Mouse (Mus musculus): ENCODE results near the gene Ninl. TPM values are rescaled to one million over a fixed set of nuclear protein-coding genes. Genes with fewer than 3 reads are reported as not detected.

Ninl gene
- polyA plus RNA-seq, 1 experiment from 2014 or later, result 20.9 TPM

Other genes starting within 250 kb of the Ninl start
- gene Abhd12, start 134.6 kb downstream of the Ninl start, polyA plus RNA-seq (2016; fragmentation: Nextera tagmentation; extraction: Ambion mirVana), result 47.0 and 53.0 TPM in 2 replicates
- gene Gins1, start 134.0 kb downstream of the Ninl start, polyA plus RNA-seq (2016; fragmentation: Nextera tagmentation; extraction: Ambion mirVana), result 78.8 and 81.0 TPM in 2 replicates
- gene Nanp, start within 50 bp of the Ninl start, polyA plus RNA-seq (2016; fragmentation: Nextera tagmentation; extraction: Ambion mirVana), result 54.3 and 58.4 TPM in 2 replicates
- gene Gm14151, start 53.0 kb upstream of the Ninl start, polyA plus RNA-seq (2016; fragmentation: Nextera tagmentation; extraction: Ambion mirVana), result not detected in 2 replicates
- not detected in 2 replicates for gene Gm14147, start 58.9 kb upstream of the Ninl start, polyA plus RNA-seq (2016; fragmentation: Nextera tagmentation; extraction: Ambion mirVana)

Measured in midbrain, embryonic 10.5 days (tissue).